26 mouse cellular contexts compared by ENCODE assay signal in genomic region chr7:72313908-72314307, GRCm38 (mm10). TPM values are rescaled to one million over a fixed set of nuclear protein-coding genes. Genes with fewer than 3 reads are reported as not detected.
DNase-seq lines count a peak whose midpoint lies in the region; ATAC-seq and TF ChIP-seq lines count a peak whose summit lies in the region.
"Had no signal": no experiment of that assay in that cellular context is flagged by ENCODE, and none has a peak within 500 bp of the region (broad histone marks: within the 10 kb centered on the region; RNA-seq: fewer than 3 reads in every experiment).

No protein-coding gene starts in this region.

- H3K4me1 ChIP-seq in spleen, adult 2 months (ENCODE audit: control insufficient read depth, insufficient read depth, insufficient read length): peaks cover 9% of the 10 kb centered on the region
- H3K4me1 ChIP-seq in kidney, embryonic 16.5 days (ENCODE audit: insufficient read depth, low read length): no peaks in the 10 kb centered on the region
- H3K4me1 ChIP-seq: forebrain, embryonic 13.5 days; heart, embryonic 15.5 days; limb, embryonic 10.5 days; limb, embryonic 15.5 days; liver, embryonic 13.5 days; midbrain, embryonic 12.5 days; neural tube, embryonic 13.5 days had no signal

- 50% methylated on average over 3 of the region's 3 CpGs for WGBS in spleen, adult 2 months
- WGBS in kidney, embryonic 16.5 days: 56% methylated on average over 3 of the region's 3 CpGs

- no peak overlapping the region for H3K4me2 ChIP-seq in kidney, embryonic 16.5 days (replicated peaks; ENCODE audit: low read depth, low read length)
- H3K4me2 ChIP-seq: forebrain, embryonic 13.5 days; heart, embryonic 15.5 days; limb, embryonic 15.5 days; liver, embryonic 13.5 days; midbrain, embryonic 12.5 days; neural tube, embryonic 13.5 days had no signal

- H3K27me3 ChIP-seq in spleen, adult 2 months (ENCODE audit: control insufficient read depth, insufficient read depth, low read length): no peaks in the 10 kb centered on the region
- no peaks in the 10 kb centered on the region for H3K27me3 ChIP-seq in splenic B cell, adult 2 months (ENCODE audit: control insufficient read depth, insufficient read depth, low read length, poor library complexity, severe bottlenecking)
- H3K27me3 ChIP-seq in kidney, embryonic 16.5 days (ENCODE audit: insufficient read depth, low read length): no peaks in the 10 kb centered on the region; the same call in 1 of the 2 replicates
- H3K27me3 ChIP-seq: forebrain, embryonic 13.5 days; heart, embryonic 15.5 days; limb, embryonic 15.5 days; liver, embryonic 13.5 days; midbrain, embryonic 12.5 days; neural tube, embryonic 13.5 days had no signal

- H3K4me3 ChIP-seq in spleen, adult 2 months (ENCODE audit: extremely low read depth, insufficient read depth, insufficient read length): no peak overlapping the region
- no peak overlapping the region for H3K4me3 ChIP-seq in kidney, embryonic 16.5 days (ENCODE audit: low read length)
- H3K4me3 ChIP-seq: forebrain, embryonic 13.5 days; heart, embryonic 15.5 days; limb, embryonic 10.5 days; limb, embryonic 15.5 days; liver, embryonic 13.5 days; megakaryocyte, embryonic 14.5 days; midbrain, embryonic 12.5 days; myocyte; neural tube, embryonic 13.5 days had no signal

- peaks cover 4% of the 10 kb centered on the region for H3K9me3 ChIP-seq in kidney, embryonic 16.5 days (ENCODE audit: low read length)
- H3K9me3 ChIP-seq: forebrain, embryonic 13.5 days; heart, embryonic 15.5 days; limb, embryonic 10.5 days; limb, embryonic 15.5 days; liver, embryonic 13.5 days; midbrain, embryonic 12.5 days; neural tube, embryonic 13.5 days had no signal

- ATAC-seq in kidney, embryonic 16.5 days (ENCODE audit: low FRiP score, low TSS enrichment): no peak
- ATAC-seq: forebrain, embryonic 13.5 days; hindbrain, postnatal 0 days; lung, postnatal 0 days had no signal

- no peak for TF ChIP-seq POLR2A in spleen, adult 2 months (IDR thresholded peaks at IDR 0.05; ENCODE audit: low read depth, low read length)

- H3K27ac ChIP-seq in spleen, adult 2 months (ENCODE audit: insufficient read depth, low read length): peak overlapping the region; percentile 70
- no peak overlapping the region for H3K27ac ChIP-seq in kidney, embryonic 16.5 days (ENCODE audit: low read length)
- H3K27ac ChIP-seq: forebrain, embryonic 13.5 days; heart, embryonic 15.5 days; hindbrain, postnatal 0 days; limb, embryonic 10.5 days; limb, embryonic 15.5 days; liver, embryonic 13.5 days; midbrain, embryonic 12.5 days; neural tube, embryonic 13.5 days had no signal

- no peaks in the 10 kb centered on the region for H3K36me3 ChIP-seq in spleen, adult 2 months (ENCODE audit: control insufficient read depth, insufficient read depth, low read length)
- H3K36me3 ChIP-seq in splenic B cell, adult 2 months (ENCODE audit: control insufficient read depth, insufficient read depth, low read length, poor library complexity, severe bottlenecking): no peaks in the 10 kb centered on the region
- no peaks in the 10 kb centered on the region for H3K36me3 ChIP-seq in kidney, embryonic 16.5 days (ENCODE audit: insufficient read depth, low read length)
- H3K36me3 ChIP-seq: heart, embryonic 15.5 days; limb, embryonic 10.5 days; limb, embryonic 15.5 days; liver, embryonic 13.5 days; midbrain, embryonic 12.5 days; neural tube, embryonic 13.5 days had no signal

- no peak overlapping the region for H3K9ac ChIP-seq in kidney, embryonic 16.5 days (replicated peaks; ENCODE audit: low read length)
- H3K9ac ChIP-seq: forebrain, embryonic 13.5 days; heart, embryonic 15.5 days; limb, embryonic 15.5 days; liver, embryonic 13.5 days; midbrain, embryonic 12.5 days; neural tube, embryonic 13.5 days had no signal

- no peak for DNase-seq in spleen, adult 2 months (ENCODE audit: low read depth in 1 of 2, low spot score in 2 of 2)
- DNase-seq in spleen, adult 12 weeks (ENCODE audit: low spot score): no peak
- DNase-seq in CD4-positive, CD25-positive, alpha-beta regulatory T cell, adult 2 months (ENCODE audit: low read depth, low spot score): peak; percentile 23
- DNase-seq in ZHBTc4 (ENCODE audit: low read depth, low spot score): peak; percentile 32
- DNase-seq in splenic B cell, adult 2 months (ENCODE audit: low read depth, low spot score): peak; percentile 14
- DNase-seq in yolk sac, embryonic 10.5 days (ENCODE audit: low spot score): no peak
- DNase-seq: adrenal gland, adult 2 months; cerebellum, adult 8-10 months; cerebellum, postnatal 36 days; gastrocnemius, postnatal 14 days; kidney, adult 8-10 months; kidney, postnatal 10 days; liver, embryonic 13.5 days; lung, adult 18-20 months; lung, postnatal 4 days had no signal

- TF ChIP-seq CTCF in spleen, adult 2 months (IDR thresholded peaks at IDR 0.05; ENCODE audit: extremely low read depth, insufficient read depth, insufficient read length, insufficient replicate concordance): no peak

RNA-seq across cellular contexts. Expression of gene Mctp2, which starts 7.5 kb away (rescaled TPM):
- polyA plus RNA-seq in spleen, adult 2 months (2012; rRNA removed): 3.4 and 4.4 TPM in 2 replicates
- 5.0 and 5.4 TPM in 2 replicates for polyA plus RNA-seq in kidney, embryonic 16.5 days (2015; fragmentation: Nextera tagmentation; extraction: Ambion mirVana)

Comparison
In these comparisons a context has a peak if more than half of its experiments do, and no peak if none do; other contexts are left out.
1. DNase-seq: peak in CD4-positive, CD25-positive, alpha-beta regulatory T cell, adult 2 months (single experiment), ZHBTc4 (single experiment) and splenic B cell, adult 2 months (single experiment); none in spleen, adult 2 months (0 of 2), spleen, adult 12 weeks (single experiment) and yolk sac, embryonic 10.5 days (single experiment).